Mouse (Mus musculus) gastrocnemius, postnatal 25 days (tissue): ENCODE results near the gene Gm12184. TPM values are rescaled to one million over a fixed set of nuclear protein-coding genes. Genes with fewer than 3 reads are reported as not detected.
"Not testable (repeated sequence)": the region's sequence is repeated elsewhere in the genome, so short reads cannot be mapped to it uniquely, and the experiment has no call there.

Experiments
- DNase-seq: peaks from one replicate; pipeline ENCODE4 v3.0.0; 2022
- total RNA-seq, 2 experiments: library from RNA; stranded (reverse); gene quantifications; 1 replicate in 1 of 2; 2 replicates in 1 of 2; pipeline ENCODE4 v1.2.3; 2021

The Gm12184 gene
- total RNA-seq, 2 experiments from 2014 or later = 0.67 to 3.2 TPM

- DNase-seq = peak; percentile 88
These were observed 26.3 kb downstream of the Gm12184 start, which contains the start of gene Rack1 for GRCm38 (mm10) chr11:48799921-48800701. Gene Rack1 (plus strand): TSS chr11:48800332.

- no peak for DNase-seq
These were observed 27.2 kb downstream of the Gm12184 start for GRCm38 (mm10) chr11:48798984-48799920.

GRCm38 (mm10) chr11:48798308-48798707 lies 28.1 kb downstream of the Gm12184 start:
- DNase-seq = no peak

GRCm38 (mm10) chr11:48797287-48797686 lies 29.2 kb downstream of the Gm12184 start:
- no peak for DNase-seq

DNA sequence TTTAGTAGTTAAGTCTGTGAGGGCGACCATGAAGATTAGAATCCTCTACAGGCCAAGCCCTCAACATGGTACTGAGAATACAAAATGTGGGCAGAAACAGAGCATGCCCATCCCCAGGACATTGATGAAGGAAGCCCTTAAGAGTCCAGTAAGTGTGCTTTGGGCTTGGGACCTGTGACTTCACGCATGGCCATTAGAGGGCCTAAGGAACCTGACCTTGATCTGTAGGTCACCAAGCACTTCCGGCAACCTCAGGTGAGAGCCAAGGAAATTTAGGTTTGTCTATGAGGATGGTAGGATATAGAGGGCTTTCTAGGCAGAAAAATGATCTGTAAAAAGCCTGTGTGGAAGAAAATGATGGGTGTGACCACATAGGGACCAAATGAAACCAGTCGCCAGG lies 30.2 kb downstream of the Gm12184 start:
- no peak for DNase-seq

- DNase-seq = no peak
These were observed 31.2 kb downstream of the Gm12184 start for GRCm38 (mm10) chr11:48795221-48795620.

DNA sequence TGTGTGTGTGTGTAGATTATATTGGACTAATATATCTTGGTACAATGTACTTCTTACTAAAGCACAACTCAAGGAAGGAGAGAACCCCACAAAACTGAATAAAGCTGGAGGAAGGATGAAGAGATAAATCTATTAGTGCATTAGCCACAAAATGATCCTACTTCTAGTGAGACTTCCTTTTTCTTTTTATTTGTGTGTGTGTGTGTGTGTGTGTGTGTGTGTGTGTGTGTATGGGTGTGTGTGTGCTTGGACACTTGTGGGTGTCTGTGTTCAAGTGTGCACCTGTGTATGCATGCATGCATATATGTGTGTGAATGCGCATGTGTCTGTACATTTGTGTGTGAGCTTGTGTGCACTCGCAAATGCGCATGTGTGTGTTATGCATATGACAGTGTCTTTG lies 33.3 kb downstream of the Gm12184 start:
- DNase-seq = no peak

GRCm38 (mm10) chr11:48791894-48792293 lies 34.6 kb downstream of the Gm12184 start:
- DNase-seq = not testable (repeated sequence)

GRCm38 (mm10) chr11:48790946-48791345 lies 35.5 kb downstream of the Gm12184 start:
- DNase-seq = no peak

- peak; percentile 65 for DNase-seq
These were observed 36.3 kb downstream of the Gm12184 start for GRCm38 (mm10) chr11:48789973-48790823.

DNA sequence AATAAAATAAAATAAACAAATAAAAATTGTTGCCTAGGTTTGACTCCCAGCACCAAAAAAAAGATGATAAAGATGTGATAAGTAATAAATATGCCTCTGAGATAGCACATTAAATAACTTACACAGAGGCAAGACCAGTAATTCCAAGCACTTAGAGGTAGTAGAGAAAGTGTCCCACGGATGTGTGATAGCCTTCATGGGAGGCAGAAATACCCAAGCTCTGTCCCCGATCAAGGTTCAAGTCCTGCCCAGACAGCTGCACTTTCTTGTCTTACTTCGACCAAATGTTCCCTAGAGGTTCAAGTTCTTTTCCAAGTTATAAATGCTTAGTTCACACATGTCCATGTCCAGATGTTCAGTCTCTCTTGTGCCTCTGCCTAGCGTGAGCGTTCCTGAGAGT lies 37.2 kb downstream of the Gm12184 start:
- DNase-seq = no peak

- peak; percentile 35 for DNase-seq
These were observed 38.0 kb downstream of the Gm12184 start for GRCm38 (mm10) chr11:48788311-48789089.

DNA sequence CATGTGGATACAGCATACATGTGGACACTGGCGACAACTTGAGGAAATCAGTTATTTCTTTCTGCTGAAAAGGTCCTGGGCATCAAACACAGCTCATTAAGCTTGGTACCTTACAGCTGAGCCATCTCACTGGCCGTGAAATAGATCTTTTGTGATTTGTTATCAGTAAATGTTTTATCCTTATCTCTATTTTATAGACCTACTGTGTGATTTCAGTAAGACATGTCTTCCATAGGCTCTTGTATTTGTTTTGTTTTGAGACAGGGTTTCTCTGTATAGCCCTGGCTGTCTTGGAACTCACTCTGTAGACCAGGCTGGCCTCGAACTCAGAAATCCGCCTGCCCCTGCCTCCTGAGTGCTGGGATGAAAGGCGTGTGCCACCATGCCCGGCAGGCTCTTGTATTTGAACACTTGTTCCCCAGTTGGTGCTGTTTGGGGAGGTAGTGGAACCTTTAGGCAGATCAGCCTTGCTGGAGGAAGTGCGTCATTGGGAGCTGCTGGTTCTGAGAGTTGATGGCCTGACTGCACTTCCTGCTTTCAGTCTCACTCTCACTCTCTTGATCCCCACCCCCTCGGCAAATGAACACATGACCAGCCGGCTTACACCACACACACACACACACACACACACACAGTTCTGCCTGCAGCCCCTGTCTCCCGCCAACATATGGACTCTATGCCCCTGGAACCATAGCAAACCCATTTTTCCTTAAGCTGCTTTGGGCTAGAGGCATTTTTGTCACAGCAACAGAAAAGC lies 38.8 kb downstream of the Gm12184 start:
- DNase-seq = peak; percentile 18

DNA sequence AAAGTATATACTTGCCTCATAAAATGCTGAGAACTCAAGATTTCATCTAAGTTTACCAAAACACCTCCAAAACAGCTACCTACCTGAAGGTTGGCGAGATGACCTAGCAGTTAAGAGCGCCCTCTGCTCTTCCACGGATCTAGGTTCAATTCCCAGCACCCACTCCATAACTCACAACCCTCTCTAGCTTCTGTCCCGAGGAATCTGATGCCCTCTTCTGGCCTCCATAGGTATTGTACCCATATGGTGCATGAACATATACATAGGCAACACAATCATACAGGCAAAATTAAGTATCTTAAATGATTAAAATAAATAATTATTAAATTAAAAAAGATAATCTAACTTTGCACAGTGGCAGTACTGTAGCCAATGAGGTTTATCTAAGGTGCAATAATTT lies 44.2 kb downstream of the Gm12184 start:
- DNase-seq = no peak

DNA sequence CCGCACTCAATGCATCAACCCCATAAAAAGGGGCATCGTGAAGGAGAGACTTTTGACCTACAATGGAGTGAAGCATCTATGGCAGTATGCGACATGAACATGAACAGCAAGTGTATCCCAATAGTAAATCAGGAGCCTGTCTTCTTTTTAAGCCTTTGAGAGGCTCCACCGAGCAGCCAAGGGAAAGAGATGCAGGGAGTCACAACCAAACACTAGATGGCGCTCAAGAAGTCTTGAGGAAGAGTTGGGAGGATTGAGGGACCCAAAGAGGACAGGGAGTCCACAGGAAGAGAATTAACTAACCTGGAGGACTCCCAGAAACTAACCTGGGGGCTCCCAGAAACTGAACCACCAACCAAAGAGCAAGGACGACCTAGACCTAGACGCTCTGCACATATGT lies 47.0 kb downstream of the Gm12184 start:
- DNase-seq = no peak

DNA sequence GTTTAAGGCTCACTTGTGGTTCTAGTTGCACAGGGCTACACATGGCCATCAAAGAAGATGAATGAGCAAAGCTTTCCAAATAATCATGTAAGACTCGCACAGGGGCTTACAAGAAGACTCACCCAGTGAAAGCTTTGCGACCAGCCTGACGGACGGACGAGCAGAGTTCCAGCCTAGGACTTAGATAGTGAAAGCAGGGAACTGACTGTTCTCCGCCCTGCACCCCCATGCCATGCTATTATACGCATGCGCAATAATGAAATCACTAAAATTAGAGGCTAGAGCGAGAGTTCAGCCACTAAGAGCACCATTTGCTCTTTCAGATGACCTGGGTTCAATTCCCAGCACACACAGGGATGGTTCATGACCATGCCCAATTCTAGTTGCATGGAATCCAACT lies 49.2 kb downstream of the Gm12184 start:
- no peak for DNase-seq

DNA sequence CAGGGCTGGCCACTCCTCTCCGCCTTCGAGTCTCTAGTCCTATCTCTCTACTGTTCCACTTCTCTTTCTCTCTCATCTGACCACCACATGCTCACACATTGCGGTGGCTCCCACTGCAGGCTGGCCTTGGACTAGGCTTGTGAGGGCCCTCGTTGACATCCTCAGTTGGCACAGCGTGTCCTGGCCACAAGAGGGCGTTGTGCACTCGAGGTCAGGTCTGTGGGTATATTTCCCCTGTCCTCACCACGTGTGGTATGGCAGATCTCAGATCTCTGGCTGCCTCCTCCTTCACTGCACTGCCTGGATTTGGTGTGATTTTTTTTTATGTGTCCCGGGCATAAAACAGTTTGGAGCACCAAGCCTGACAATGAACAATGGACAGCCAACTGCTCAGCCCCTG lies 49.8 kb downstream of the Gm12184 start:
- no peak for DNase-seq

GRCm38 (mm10) chr11:48775483-48775882 lies 51.0 kb downstream of the Gm12184 start:
- no peak for DNase-seq
